Mouse (Mus musculus): ENCODE measurements around the gene Uck2.

Uck2 gene

GRCm38 (mm10) chr1:167283441-167284257 lies 1.5 kb downstream of the Uck2 start:
- in situ Hi-C loops (cut with MboI, MseI): no loop called here

- in situ Hi-C loops (cut with MboI, MseI): no loop called here
Measured at GRCm38 (mm10) chr1:167282768-167283167, 2.4 kb downstream of the Uck2 start.

GRCm38 (mm10) chr1:167282112-167282511 lies 3.0 kb downstream of the Uck2 start:
- in situ Hi-C loops (cut with MboI, MseI): no loop called here

GRCm38 (mm10) chr1:167280061-167280460 lies 5.1 kb downstream of the Uck2 start:
- in situ Hi-C loops (cut with MboI, MseI): no loop called here

GRCm38 (mm10) chr1:167279160-167279715 lies 5.9 kb downstream of the Uck2 start:
- in situ Hi-C loops (cut with MboI, MseI): no loop called here

GRCm38 (mm10) chr1:167278395-167278794 lies 6.7 kb downstream of the Uck2 start:
- in situ Hi-C loops (cut with MboI, MseI): no loop called here

- in situ Hi-C loops (cut with MboI, MseI): loop anchor here (25.0 kb wide), 1 partner anchor 1263 kb away; the partner anchor contains the start of gene Pou2f1
Measured at GRCm38 (mm10) chr1:167274646-167275390, 10.3 kb downstream of the Uck2 start.

GRCm38 (mm10) chr1:167273380-167274163 lies 11.5 kb downstream of the Uck2 start:
- in situ Hi-C loops (cut with MboI, MseI): loop anchor here (25.0 kb wide), 1 partner anchor 1261 kb away; the partner anchor contains the start of gene Pou2f1

GRCm38 (mm10) chr1:167271841-167272240 lies 13.3 kb downstream of the Uck2 start:
- in situ Hi-C loops (cut with MboI, MseI): loop anchor here (25.0 kb wide), 1 partner anchor 1260 kb away; the partner anchor contains the start of gene Pou2f1

- in situ Hi-C loops (cut with MboI, MseI): loop anchor here (25.0 kb wide), 1 partner anchor 1259 kb away; the partner anchor contains the start of gene Pou2f1
Measured at GRCm38 (mm10) chr1:167271304-167271703, 13.8 kb downstream of the Uck2 start.

- in situ Hi-C loops (cut with MboI, MseI): loop anchor here (25.0 kb wide), 1 partner anchor 1258 kb away; the partner anchor contains the start of gene Pou2f1
Measured at GRCm38 (mm10) chr1:167270342-167271111, 14.6 kb downstream of the Uck2 start.

GRCm38 (mm10) chr1:167269856-167270270 lies 15.3 kb downstream of the Uck2 start:
- in situ Hi-C loops (cut with MboI, MseI): loop anchor here (25.0 kb wide), 1 partner anchor 1258 kb away; the partner anchor contains the start of gene Pou2f1

- in situ Hi-C loops (cut with MboI, MseI): loop anchor here (25.0 kb wide), 1 partner anchor 1257 kb away; the partner anchor contains the start of gene Pou2f1
Measured at GRCm38 (mm10) chr1:167269350-167269811, 15.7 kb downstream of the Uck2 start.

GRCm38 (mm10) chr1:167268360-167269063 lies 16.6 kb downstream of the Uck2 start:
- in situ Hi-C loops (cut with MboI, MseI): loop anchor here (25.0 kb wide), 1 partner anchor 1256 kb away; the partner anchor contains the start of gene Pou2f1

- in situ Hi-C loops (cut with MboI, MseI): loop anchor here (25.0 kb wide), 1 partner anchor 1254 kb away; the partner anchor contains the start of gene Pou2f1
Measured at GRCm38 (mm10) chr1:167266720-167267119, 18.4 kb downstream of the Uck2 start.

- in situ Hi-C loops (cut with MboI, MseI): loop anchor here (25.0 kb wide), 1 partner anchor 1253 kb away; the partner anchor contains the start of gene Pou2f1
Measured at GRCm38 (mm10) chr1:167265366-167265765, 19.8 kb downstream of the Uck2 start.

- in situ Hi-C loops (cut with MboI, MseI): loop anchor here (25.0 kb wide), 1 partner anchor 1250 kb away; the partner anchor contains the start of gene Pou2f1
Measured at GRCm38 (mm10) chr1:167262489-167263041, 22.6 kb downstream of the Uck2 start.

GRCm38 (mm10) chr1:167261750-167262149 lies 23.4 kb downstream of the Uck2 start:
- in situ Hi-C loops (cut with MboI, MseI): loop anchor here (25.0 kb wide), 1 partner anchor 1249 kb away; the partner anchor contains the start of gene Pou2f1

Measured in T-helper 2 cell (primary cell).